In the genomic region with DNA sequence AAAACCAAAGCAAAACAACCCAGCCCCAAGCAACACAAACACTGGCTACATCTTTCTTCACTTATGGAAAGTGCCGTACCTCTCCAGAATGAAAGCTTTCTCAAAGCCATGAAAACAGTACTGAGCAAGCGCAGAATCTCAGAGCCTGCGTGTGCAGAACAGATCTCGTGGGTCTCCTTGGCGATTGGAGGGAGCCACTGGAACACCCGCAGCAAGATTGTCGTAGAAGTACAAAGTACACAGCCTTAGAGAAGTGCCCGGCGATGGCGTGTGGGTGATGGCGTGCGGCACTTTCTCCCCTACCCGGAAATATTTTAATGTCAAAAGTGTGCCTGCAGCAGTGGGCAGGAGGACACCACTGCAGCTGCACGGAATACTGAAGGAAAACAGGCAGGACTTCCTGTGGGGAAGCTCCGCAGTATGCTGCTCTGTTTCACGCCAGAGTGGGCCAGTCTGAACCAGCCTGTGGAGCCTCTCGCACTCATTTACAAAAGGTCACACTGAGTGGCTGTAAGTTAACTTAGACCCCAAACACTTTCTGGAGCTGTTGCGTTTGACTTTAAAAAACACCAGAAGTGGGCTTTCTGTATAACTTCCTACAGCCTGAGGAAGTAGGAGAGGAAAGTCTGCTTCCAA, we compare ENCODE assay signal across 8 mouse cellular contexts. TPM values are rescaled to one million over a fixed set of nuclear protein-coding genes. Genes with fewer than 3 reads are reported as not detected.
DNase-seq lines count a peak whose midpoint lies in the region; ATAC-seq and TF ChIP-seq lines count a peak whose summit lies in the region.

No protein-coding gene starts in this region.

- H3K27ac ChIP-seq in kidney, adult 2 months (ENCODE audit: insufficient read depth, low read depth, low read length) = no peak overlapping the region

- peaks cover 3% of the 10 kb centered on the region for H3K4me1 ChIP-seq in erythroblast, embryonic 14.5 days (ENCODE audit: control insufficient read depth)
- no peaks in the 10 kb centered on the region for H3K4me1 ChIP-seq in kidney, adult 2 months (ENCODE audit: control insufficient read depth, insufficient read depth, low read length)

- TF ChIP-seq POLR2A in kidney, adult 2 months (IDR thresholded peaks at IDR 0.05; ENCODE audit: low read depth, low read length) = no peak

- no peaks in the 10 kb centered on the region for H3K36me3 ChIP-seq in erythroblast, embryonic 14.5 days (ENCODE audit: control insufficient read depth)
- H3K36me3 ChIP-seq in kidney, adult 2 months (ENCODE audit: control insufficient read depth, insufficient read depth, low read length) = no peaks in the 10 kb centered on the region

- DNase-seq in embryo, embryonic 9.5 days (ENCODE audit: extremely low spot score) = peak; percentile 12
- DNase-seq in kidney, adult 2 months = peak; percentile 26
- no peak for DNase-seq in gastrocnemius, postnatal 14 days
- DNase-seq in left cerebral cortex, adult 11 months (ENCODE audit: low spot score) = no peak

- WGBS in kidney, adult 2 months = 19% methylated on average over 18 of the region's 18 CpGs

- intact Hi-C loops in gastrocnemius, postnatal 14 days (cut with DNase I; ENCODE audit: low total_unique reads) = loop anchor here (10.0 kb wide), 1 partner anchor 142 kb away; no protein-coding TSS in a partner anchor

- TF ChIP-seq CTCF in kidney, adult 2 months (conservative IDR thresholded peaks at IDR 0.05; ENCODE audit: insufficient read depth, insufficient read length, low read depth, low read length) = no peak

- H3K9me3 ChIP-seq in erythroblast, embryonic 14.5 days (ENCODE audit: control insufficient read depth, low read length) = no peaks in the 10 kb centered on the region

- no peaks in the 10 kb centered on the region for H3K27me3 ChIP-seq in erythroblast, embryonic 14.5 days (ENCODE audit: control insufficient read depth)
- H3K27me3 ChIP-seq in kidney, adult 2 months (replicated peaks; ENCODE audit: control insufficient read depth, insufficient read depth, low read length) = no peaks in the 10 kb centered on the region

- H3K4me3 ChIP-seq in erythroblast, embryonic 14.5 days (replicated peaks) = peak overlapping the region; percentile 3
- H3K4me3 ChIP-seq in kidney, adult 2 months (ENCODE audit: insufficient read depth, low read depth, low read length) = peak overlapping the region; percentile 37

- no peak for ATAC-seq in erythroblast, adult 5-6 weeks (replicated peaks; ENCODE audit: low FRiP score, poor library complexity, severe bottlenecking)
- ATAC-seq in megakaryocyte progenitor cell, adult 5-6 weeks (replicated peaks; ENCODE audit: poor library complexity) = peak; percentile 43
- no peak for ATAC-seq in frontal cortex, adult (ENCODE audit: low TSS enrichment)

RNA-seq across cellular contexts. Expression of a gene that starts 46.7 kb away (rescaled TPM):
- 0.04 and 0.17 TPM in 2 replicates for polyA plus RNA-seq in erythroblast, embryonic 14.5 days (2012)
- total RNA-seq in erythroblast, adult 5-6 weeks (2015; ENCODE audit: low replicate concordance) = 2.7 and 3.8 TPM in 2 replicates
- 0.77 and 0.84 TPM in 2 replicates for total RNA-seq in erythroblast, adult 5-6 weeks (2017; ENCODE audit: low replicate concordance)
- polyA plus RNA-seq in kidney, adult 2 months (2012; rRNA removed) = 5.2 and 5.5 TPM in 2 replicates
- 10.9 and 14.0 TPM in 2 replicates for total RNA-seq in megakaryocyte progenitor cell, adult 5-6 weeks (2015)
- 3.7 and 4.3 TPM in 2 replicates for total RNA-seq in megakaryocyte progenitor cell, adult 5-6 weeks (2017)
- 1 to 10 TPM; 1.4 to 2.0 TPM for total RNA-seq in gastrocnemius, postnatal 14 days (2021)

RNA-seq across cellular contexts. Expression of a gene that starts 51.7 kb away (rescaled TPM):
- not detected in 2 replicates for polyA plus RNA-seq in erythroblast, embryonic 14.5 days (2012)
- total RNA-seq in erythroblast, adult 5-6 weeks (2015; ENCODE audit: low replicate concordance) = not detected in 2 replicates
- not detected in 2 replicates for total RNA-seq in erythroblast, adult 5-6 weeks (2017; ENCODE audit: low replicate concordance)
- polyA plus RNA-seq in kidney, adult 2 months (2012; rRNA removed) = 0.02 TPM in 1 of 2 replicates, not detected in the other
- total RNA-seq in megakaryocyte progenitor cell, adult 5-6 weeks (2015) = not detected in 2 replicates
- not detected in 2 replicates for total RNA-seq in megakaryocyte progenitor cell, adult 5-6 weeks (2017)
- not detected for total RNA-seq in gastrocnemius, postnatal 14 days (2021)

Comparison
In these comparisons a context has a peak if more than half of its experiments do, and no peak if none do; other contexts are left out.
1. DNase-seq: peak in embryo, embryonic 9.5 days (single experiment) and kidney, adult 2 months (single experiment); none in gastrocnemius, postnatal 14 days (single experiment) and left cerebral cortex, adult 11 months (single experiment).